Mouse (Mus musculus) cortical plate, adult 2 months (tissue): ENCODE results near the gene Cnga3. TPM values are rescaled to one million over a fixed set of nuclear protein-coding genes. Genes with fewer than 3 reads are reported as not detected.

ENCODE experiments used
- H3K27ac ChIP-seq: fragments of 200-500 bp; 2 replicates; pipeline ENCODE4 v1.5.1; 2012; ENCODE audit warnings: low read length, control low read depth, inconsistent platforms; ENCODE audit not compliant: insufficient read depth
- H3K4me1 ChIP-seq: fragments of 200-500 bp; 2 replicates; pipeline ENCODE4 v1.6.1; 2011; ENCODE audit warnings: low read length; ENCODE audit not compliant: control insufficient read depth, insufficient read depth
- H3K4me3 ChIP-seq: fragments of 200-500 bp; 2 replicates; pipeline ENCODE4 v1.5.1; 2011; ENCODE audit warnings: mild to moderate bottlenecking, low read length, control low read depth; ENCODE audit not compliant: insufficient read depth
- CTCF ChIP-seq: fragments of 200-500 bp; IDR thresholded peaks from 2 replicates; pipeline ENCODE4 v1.5.1; 2011; ENCODE audit warnings: mild to moderate bottlenecking, control low read depth, low read length; ENCODE audit not compliant: insufficient read depth; ENCODE audit errors: extremely low read depth
- POLR2A ChIP-seq: fragments of 200-500 bp; IDR thresholded peaks from 2 replicates; pipeline ENCODE4 v1.6.1; 2011; ENCODE audit warnings: mild to moderate bottlenecking, low read length, control low read depth; ENCODE audit not compliant: insufficient read depth; ENCODE audit errors: extremely low read depth
- polyA plus RNA-seq: library from polyadenylated mRNA; depleted of rRNA; stranded (reverse); fragments of >200 nt; gene quantifications from 2 replicates; pipeline ENCODE4 v1.2.3, GENCODE M21; 2012

Gene Cnga3
- polyA plus RNA-seq, 1 experiment: not detected

- H3K4me1 ChIP-seq: no peaks in the 10 kb centered on the region
- H3K4me3 ChIP-seq: no peak overlapping the region
- TF ChIP-seq CTCF (no peak), POLR2A (no peak)
- no peak overlapping the region for H3K27ac ChIP-seq
Measured at GRCm38 (mm10) chr1:37258443-37258842, 44.2 kb downstream of the Cnga3 start.

GRCm38 (mm10) chr1:37272464-37272863 is 58.2 kb downstream of the Cnga3 start:
- no peak overlapping the region for H3K4me3 ChIP-seq
- TF ChIP-seq POLR2A: no peak
- peak; percentile 93 for TF ChIP-seq CTCF
- no peaks in the 10 kb centered on the region for H3K4me1 ChIP-seq
- no peak overlapping the region for H3K27ac ChIP-seq

- peaks cover 6% of the 10 kb centered on the region for H3K4me1 ChIP-seq
- TF ChIP-seq CTCF (no peak), POLR2A (no peak)
Measured at GRCm38 (mm10) chr1:37286556-37286955, 72.3 kb downstream of the Cnga3 start.

GRCm38 (mm10) chr1:37287748-37288147 is 73.5 kb downstream of the Cnga3 start:
- H3K27ac ChIP-seq: no peak overlapping the region
- no peak overlapping the region for H3K4me3 ChIP-seq
- H3K4me1 ChIP-seq: peaks cover 6% of the 10 kb centered on the region
- no peak for TF ChIP-seq POLR2A
- no peak for TF ChIP-seq CTCF

More at GRCm38 (mm10) chr1:37286556-37286955, 72.3 kb downstream of the Cnga3 start:
- H3K4me3 ChIP-seq: no peak overlapping the region
- H3K27ac ChIP-seq: no peak overlapping the region

- TF ChIP-seq CTCF (no peak), POLR2A (no peak)
- no peak overlapping the region for H3K27ac ChIP-seq
- no peak overlapping the region for H3K4me3 ChIP-seq
- H3K4me1 ChIP-seq: peaks cover 6% of the 10 kb centered on the region
Measured at GRCm38 (mm10) chr1:37288181-37288935, 74.1 kb downstream of the Cnga3 start.

GRCm38 (mm10) chr1:37288941-37289340 is 74.7 kb downstream of the Cnga3 start:
- no peak for TF ChIP-seq POLR2A
- TF ChIP-seq CTCF: no peak

GRCm38 (mm10) chr1:37296414-37296813 is 82.2 kb downstream of the Cnga3 start:
- TF ChIP-seq POLR2A (no peak), CTCF (no peak)
- no peak overlapping the region for H3K4me3 ChIP-seq
- H3K27ac ChIP-seq: no peak overlapping the region
- no peaks in the 10 kb centered on the region for H3K4me1 ChIP-seq

More at GRCm38 (mm10) chr1:37288941-37289340, 74.7 kb downstream of the Cnga3 start:
- Histone ChIP-seq H3K4me1 (peaks cover 6% of the 10 kb centered on the region), H3K27ac (no peak overlapping the region), H3K4me3 (no peak overlapping the region)

- TF ChIP-seq CTCF (no peak), POLR2A (no peak)
- H3K4me1 ChIP-seq: peaks cover 4% of the 10 kb centered on the region; the same call in 1 of the 2 replicates
- H3K27ac ChIP-seq: no peak overlapping the region
- no peak overlapping the region for H3K4me3 ChIP-seq
Measured at GRCm38 (mm10) chr1:37298904-37299303, 84.7 kb downstream of the Cnga3 start.

GRCm38 (mm10) chr1:37299540-37300491 is 85.6 kb downstream of the Cnga3 start, which contains the start of gene Inpp4a:
TSS of gene Inpp4a (plus strand) at chr1:37299865.
- TF ChIP-seq POLR2A: peak; percentile 77
- TF ChIP-seq CTCF: no peak
- Histone ChIP-seq H3K27ac (peak within 1 kb of the TSS; percentile 51), H3K4me1 (peaks cover 4% of the 10 kb centered on the region; the same call in 1 of the 2 replicates), H3K4me3 (peak within 1 kb of the TSS; percentile 99)
